Mouse (Mus musculus) kidney, embryonic 15.5 days (tissue): ENCODE results near the gene Micu2. TPM values are rescaled to one million over a fixed set of nuclear protein-coding genes. Genes with fewer than 3 reads are reported as not detected.
"Not testable (repeated sequence)": the region's sequence is repeated elsewhere in the genome, so short reads cannot be mapped to it uniquely, and the experiment has no call there.

Experiments
- ATAC-seq: fragments of 200-750 bp; cut with Nextera tagmentation; replicated peaks from 2 replicates; pipeline ENCODE4 v1.8.0; 2017; ENCODE audit warnings: moderate TSS enrichment; ENCODE audit not compliant: low FRiP score
- H3K27ac ChIP-seq: fragments of 300-500 bp; sonication (generic); 2 replicates; pipeline ENCODE4 v1.5.1; 2015; ENCODE audit warnings: mild to moderate bottlenecking, inconsistent platforms
- H3K27me3 ChIP-seq: fragments of 300-500 bp; sonication (generic); 2 replicates; pipeline ENCODE4 v1.6.1; 2015; ENCODE audit warnings: inconsistent platforms
- H3K36me3 ChIP-seq: fragments of 300-500 bp; sonication (generic); 2 replicates; pipeline ENCODE4 v1.6.1; 2015; ENCODE audit warnings: inconsistent platforms
- H3K4me1 ChIP-seq: fragments of 300-500 bp; sonication (generic); 2 replicates; pipeline ENCODE4 v1.6.1; 2015; ENCODE audit warnings: inconsistent platforms
- H3K4me2 ChIP-seq: fragments of 300-500 bp; sonication (generic); 2 replicates; pipeline ENCODE4 v1.6.1; 2015; ENCODE audit warnings: moderate library complexity, mild to moderate bottlenecking, inconsistent platforms
- H3K4me3 ChIP-seq: fragments of 300-500 bp; sonication (generic); replicated peaks from 2 replicates; pipeline ENCODE4 v1.5.1; 2015; ENCODE audit warnings: mild to moderate bottlenecking, inconsistent platforms
- H3K9ac ChIP-seq: fragments of 300-500 bp; sonication (generic); 2 replicates; pipeline ENCODE4 v1.6.1; 2015; ENCODE audit warnings: mild to moderate bottlenecking, inconsistent platforms
- H3K9me3 ChIP-seq: fragments of 300-500 bp; sonication (generic); replicated peaks from 2 replicates; pipeline ENCODE4 v1.6.1; 2016; ENCODE audit warnings: inconsistent platforms
- WGBS: fragments of 180-500 bp; shearing (Covaris S2); methylation state at CpG from one replicate; pipeline ENCODE4 v1.1.7; 2015; ENCODE audit warnings: mixed read lengths; 5-methylcytosine and 5-hydroxymethylcytosine counted together
- polyA plus RNA-seq: library from polyadenylated mRNA; unstranded; fragments of >200 nt; fragmentation: Nextera tagmentation; extraction: Ambion mirVana; gene quantifications from 2 replicates; pipeline ENCODE4 v1.2.1, GENCODE M21; 2015

Micu2 gene
- polyA plus RNA-seq, 1 experiment from 2014 or later: 86.3 TPM

- no peak overlapping the region for H3K27ac ChIP-seq
- H3K9me3 ChIP-seq: no peaks in the 10 kb centered on the region
- peaks cover 49% of the 10 kb centered on the region for H3K36me3 ChIP-seq
- H3K27me3 ChIP-seq: no peaks in the 10 kb centered on the region
- ATAC-seq: no peak
- H3K4me3 ChIP-seq: no peak overlapping the region
- no peak overlapping the region for H3K9ac ChIP-seq
- no peak overlapping the region for H3K4me2 ChIP-seq
- no peaks in the 10 kb centered on the region for H3K4me1 ChIP-seq
- 77% methylated on average over 4 of the region's 4 CpGs for WGBS
Observed at GRCm38 (mm10) chr14:57945834-57946233, 53.2 kb downstream of the Micu2 start.

DNA sequence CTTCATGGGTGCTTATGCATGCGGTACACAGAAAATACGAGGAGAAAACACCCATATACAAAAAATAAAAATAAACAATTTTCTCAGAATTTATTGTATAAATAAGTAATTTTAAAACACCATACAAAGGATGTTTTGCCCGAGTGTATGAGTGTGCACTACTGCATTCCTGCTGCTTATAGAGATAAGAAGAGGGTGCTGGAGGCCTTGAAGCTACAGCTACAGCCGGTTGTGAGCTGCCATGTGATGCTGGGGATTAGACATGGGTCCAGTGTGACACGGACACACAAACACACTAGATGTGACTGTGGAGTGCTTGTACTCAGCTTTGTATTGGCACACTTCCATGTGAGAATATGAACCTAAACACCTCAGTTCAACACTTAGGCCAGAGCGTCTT, 61.8 kb downstream of the Micu2 start:
- Histone ChIP-seq H3K27me3 (no peaks in the 10 kb centered on the region), H3K36me3 (peaks cover 30% of the 10 kb centered on the region), H3K9me3 (no peaks in the 10 kb centered on the region), H3K9ac (no peak overlapping the region), H3K4me3 (no peak overlapping the region), H3K4me1 (no peaks in the 10 kb centered on the region), H3K27ac (no peak overlapping the region), H3K4me2 (no peak overlapping the region)
- WGBS: 93% methylated on average over 6 of the region's 6 CpGs
- ATAC-seq: no peak

DNA sequence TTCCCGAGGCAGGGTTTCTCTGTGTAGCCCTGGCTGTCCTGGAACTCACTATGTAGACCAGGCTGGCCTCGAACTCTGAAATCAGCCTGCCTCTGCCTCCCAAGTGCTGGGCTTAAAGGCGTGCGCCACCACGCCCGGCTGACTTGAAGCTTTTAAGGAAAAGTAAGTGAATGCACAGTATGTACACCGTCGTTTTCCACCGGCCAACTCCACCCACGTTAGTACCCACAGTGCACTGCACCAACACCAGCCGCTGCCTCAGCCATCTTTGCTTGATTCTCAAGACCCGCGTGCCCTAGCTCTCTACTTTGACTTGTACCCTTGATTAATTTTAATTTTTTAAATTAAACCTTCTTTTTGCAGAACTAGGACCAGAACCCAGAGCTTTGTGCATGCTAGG, 64.4 kb downstream of the Micu2 start:
- Histone ChIP-seq H3K4me3 (no peak overlapping the region), H3K4me2 (no peak overlapping the region), H3K27me3 (no peaks in the 10 kb centered on the region), H3K27ac (no peak overlapping the region), H3K9ac (no peak overlapping the region), H3K36me3 (peaks cover 26% of the 10 kb centered on the region), H3K4me1 (no peaks in the 10 kb centered on the region), H3K9me3 (no peaks in the 10 kb centered on the region)
- no peak for ATAC-seq
- WGBS: 95% methylated on average over 13 of the region's 13 CpGs

DNA sequence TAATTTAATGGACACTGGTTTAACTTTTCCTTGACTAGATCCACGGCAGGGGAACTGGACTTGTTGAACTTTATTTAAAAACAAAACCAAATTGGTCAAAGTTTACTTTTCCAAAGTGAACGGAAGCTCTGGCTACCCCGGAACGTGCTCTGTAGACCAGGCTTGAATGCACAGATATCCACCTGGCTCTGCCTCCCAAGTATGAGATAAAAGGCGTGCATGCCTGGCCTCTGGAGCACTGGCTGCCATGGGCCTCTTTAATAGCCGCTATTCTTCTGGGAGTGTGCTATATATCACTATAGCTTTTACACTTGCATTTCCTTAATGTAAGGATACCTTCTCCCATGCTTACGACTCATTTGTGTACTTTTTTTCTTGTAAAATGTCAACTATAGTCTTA, 65.5 kb downstream of the Micu2 start:
- Histone ChIP-seq H3K27me3 (no peaks in the 10 kb centered on the region), H3K4me1 (no peaks in the 10 kb centered on the region), H3K27ac (no peak overlapping the region), H3K9ac (no peak overlapping the region), H3K4me3 (no peak overlapping the region), H3K4me2 (no peak overlapping the region), H3K9me3 (no peaks in the 10 kb centered on the region), H3K36me3 (peaks cover 37% of the 10 kb centered on the region)
- no peak for ATAC-seq
- WGBS: 42% methylated on average over 7 of the region's 7 CpGs

DNA sequence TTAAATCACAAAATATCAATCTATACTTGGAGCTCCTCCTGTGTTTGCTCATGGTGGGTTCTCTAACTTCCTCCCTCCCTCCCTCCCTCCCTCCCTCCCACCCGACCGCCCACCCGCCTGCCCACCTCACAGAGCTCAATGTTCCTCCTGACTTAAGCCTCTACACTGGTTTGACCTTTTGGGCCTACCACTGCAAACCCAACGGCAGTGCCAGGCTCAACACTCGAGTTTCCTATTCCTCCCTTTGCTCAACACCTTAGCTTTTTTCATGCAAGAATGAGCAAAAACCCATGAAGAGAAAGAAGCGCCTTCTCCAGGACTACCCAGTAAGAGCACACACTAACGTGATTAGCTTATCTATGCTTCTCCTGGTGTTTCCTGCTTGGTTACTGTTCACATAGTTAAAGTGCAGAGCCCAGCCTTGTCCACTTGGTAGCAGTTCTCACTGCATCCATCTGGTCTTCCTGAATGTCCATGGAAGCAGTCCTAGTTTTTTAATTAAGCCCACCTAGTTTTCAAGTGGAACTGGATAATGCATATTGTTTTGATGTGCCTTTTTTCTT, 66.1 kb downstream of the Micu2 start:
- no peak overlapping the region for H3K9ac ChIP-seq
- H3K4me1 ChIP-seq: no peaks in the 10 kb centered on the region
- H3K27me3 ChIP-seq: no peaks in the 10 kb centered on the region
- no peaks in the 10 kb centered on the region for H3K9me3 ChIP-seq
- no peak overlapping the region for H3K27ac ChIP-seq
- H3K4me3 ChIP-seq: no peak overlapping the region
- 59% methylated on average over 7 of the region's 7 CpGs for WGBS
- no peak overlapping the region for H3K4me2 ChIP-seq
- ATAC-seq: no peak
- peaks cover 33% of the 10 kb centered on the region for H3K36me3 ChIP-seq

DNA sequence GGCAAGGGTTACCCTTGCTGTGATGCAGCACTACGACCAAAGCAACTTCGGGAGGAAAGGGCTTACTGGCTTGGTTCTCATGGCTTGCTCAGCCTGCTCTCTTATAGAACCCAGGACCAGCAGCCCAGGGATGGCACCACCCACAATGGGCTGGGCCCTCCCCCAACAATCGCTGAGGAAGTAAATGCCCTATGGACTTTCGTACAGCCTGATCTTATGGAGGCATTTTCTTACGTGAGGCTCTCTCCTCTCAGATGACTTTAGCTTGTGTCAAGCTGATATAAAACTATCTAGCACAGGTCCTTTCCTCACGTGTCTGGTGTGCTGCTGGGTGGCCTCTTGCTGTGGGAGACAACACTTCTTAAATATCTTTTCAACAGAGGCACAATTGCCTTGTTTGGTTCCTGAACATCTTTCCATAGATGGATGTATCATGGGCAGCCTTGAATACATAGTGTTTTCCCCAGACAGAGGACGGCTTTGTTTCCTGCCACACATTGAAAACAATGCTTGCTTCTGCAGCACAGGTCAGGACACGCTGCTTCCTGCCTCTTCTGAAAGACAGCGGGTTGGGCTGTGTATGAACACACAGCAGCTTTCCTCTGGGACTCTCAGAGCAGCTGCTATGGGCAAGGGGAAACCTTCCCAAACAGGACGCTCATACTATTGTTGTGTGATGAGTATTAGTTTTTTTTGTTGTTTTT, 77.5 kb downstream of the Micu2 start:
- no peak for ATAC-seq
- Histone ChIP-seq H3K4me2 (no peak overlapping the region), H3K36me3 (peaks cover 51% of the 10 kb centered on the region), H3K4me3 (no peak overlapping the region), H3K9ac (no peak overlapping the region), H3K27me3 (no peaks in the 10 kb centered on the region), H3K27ac (peak overlapping the region; percentile 80), H3K9me3 (no peaks in the 10 kb centered on the region), H3K4me1 (0 out of 2 replicates have a peak, but pooled peaks cover 5% of the 10 kb centered on the region)
- WGBS: 64% methylated on average over 10 of the region's 10 CpGs

DNA sequence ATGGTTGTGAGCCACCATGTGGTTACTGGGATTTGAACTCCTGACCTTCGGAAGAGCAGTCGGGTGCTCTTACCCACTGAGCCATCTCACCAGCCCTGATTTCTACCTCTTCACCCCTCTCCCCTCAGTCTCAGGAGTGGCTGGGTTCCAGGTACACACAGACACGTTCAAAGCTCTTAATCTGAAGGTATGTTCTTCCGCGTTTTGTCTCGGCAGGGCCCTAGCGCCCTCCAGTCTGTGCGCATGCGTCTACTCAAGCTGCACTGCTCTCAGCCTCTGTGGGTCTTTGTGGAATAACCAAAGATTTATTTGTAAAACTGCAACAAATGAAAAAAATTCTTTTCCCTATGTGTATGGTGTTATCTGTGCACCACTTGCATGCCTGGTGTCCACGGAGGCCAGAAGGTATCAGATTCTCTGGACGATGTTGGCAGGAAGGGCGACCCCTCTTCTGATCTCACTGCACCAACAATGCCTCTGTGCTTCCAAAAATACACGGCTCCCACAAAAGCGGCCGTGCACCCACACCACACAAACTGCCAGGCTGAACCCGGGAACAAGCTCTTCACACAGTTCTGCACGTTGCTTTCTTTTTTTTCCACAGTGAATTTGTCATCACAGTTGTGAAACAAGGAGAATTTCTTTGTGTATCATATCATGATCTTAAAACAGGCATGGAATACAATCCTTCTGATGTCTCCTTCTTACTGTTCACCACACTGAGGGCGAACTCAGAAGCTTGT, 78.3 kb downstream of the Micu2 start:
- Histone ChIP-seq H3K4me2 (no peak overlapping the region), H3K4me1 (0 out of 2 replicates have a peak, but pooled peaks cover 5% of the 10 kb centered on the region), H3K4me3 (no peak overlapping the region), H3K9ac (no peak overlapping the region), H3K9me3 (no peaks in the 10 kb centered on the region), H3K27ac (peak overlapping the region; percentile 80), H3K27me3 (no peaks in the 10 kb centered on the region), H3K36me3 (peaks cover 53% of the 10 kb centered on the region)
- 78% methylated on average over 18 of the region's 18 CpGs for WGBS
- no peak for ATAC-seq

DNA sequence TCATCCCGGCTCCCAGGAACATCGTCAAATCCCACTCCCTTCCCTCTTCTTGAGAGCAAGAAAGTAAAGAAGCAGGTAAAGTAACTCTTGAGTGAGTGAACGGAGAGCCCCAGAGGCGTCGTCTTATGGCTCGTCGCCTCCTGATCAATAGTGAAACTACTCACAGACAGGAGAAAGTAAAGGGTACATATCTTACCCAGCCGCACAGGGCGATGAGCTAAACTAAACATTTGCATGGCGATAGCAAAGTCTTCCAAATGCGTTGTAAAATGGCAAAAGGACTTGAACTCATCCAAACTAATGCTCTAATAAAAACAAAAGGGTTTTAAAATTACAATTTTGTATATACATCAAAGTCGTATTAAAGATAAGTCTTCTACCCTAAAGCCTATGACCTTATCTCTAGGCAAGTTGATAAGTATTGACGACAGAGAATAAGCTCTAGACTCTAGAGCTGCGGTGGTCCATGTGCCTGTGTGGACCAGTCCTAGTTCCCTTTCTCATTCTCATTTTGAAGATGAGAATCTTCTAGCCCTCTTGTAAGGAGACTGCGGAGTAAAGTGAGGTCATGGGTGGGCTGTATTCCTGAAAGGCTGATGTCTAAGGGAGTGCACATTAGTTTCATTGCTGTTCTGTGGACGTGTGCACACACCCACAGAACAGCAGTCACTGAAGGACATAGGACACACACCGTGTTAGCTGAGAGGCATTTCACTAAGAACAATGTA, 79.8 kb downstream of the Micu2 start:
- Histone ChIP-seq H3K9ac (no peak overlapping the region), H3K36me3 (peaks cover 54% of the 10 kb centered on the region), H3K4me2 (no peak overlapping the region), H3K4me3 (no peak overlapping the region), H3K27ac (no peak overlapping the region), H3K27me3 (no peaks in the 10 kb centered on the region), H3K4me1 (0 out of 2 replicates have a peak, but pooled peaks cover 5% of the 10 kb centered on the region), H3K9me3 (no peaks in the 10 kb centered on the region)
- no peak for ATAC-seq
- 93% methylated on average over 17 of the region's 17 CpGs for WGBS

- no peaks in the 10 kb centered on the region for H3K4me1 ChIP-seq
- no peak overlapping the region for H3K9ac ChIP-seq
- no peak for ATAC-seq
- H3K4me3 ChIP-seq: no peak overlapping the region
- no peaks in the 10 kb centered on the region for H3K27me3 ChIP-seq
- H3K4me2 ChIP-seq: no peak overlapping the region
- WGBS: 75% methylated on average over 6 of the region's 6 CpGs
- no peaks in the 10 kb centered on the region for H3K9me3 ChIP-seq
- H3K27ac ChIP-seq: no peak overlapping the region
- peaks cover 36% of the 10 kb centered on the region for H3K36me3 ChIP-seq
Observed at GRCm38 (mm10) chr14:57915341-57915740, 83.7 kb downstream of the Micu2 start.

DNA sequence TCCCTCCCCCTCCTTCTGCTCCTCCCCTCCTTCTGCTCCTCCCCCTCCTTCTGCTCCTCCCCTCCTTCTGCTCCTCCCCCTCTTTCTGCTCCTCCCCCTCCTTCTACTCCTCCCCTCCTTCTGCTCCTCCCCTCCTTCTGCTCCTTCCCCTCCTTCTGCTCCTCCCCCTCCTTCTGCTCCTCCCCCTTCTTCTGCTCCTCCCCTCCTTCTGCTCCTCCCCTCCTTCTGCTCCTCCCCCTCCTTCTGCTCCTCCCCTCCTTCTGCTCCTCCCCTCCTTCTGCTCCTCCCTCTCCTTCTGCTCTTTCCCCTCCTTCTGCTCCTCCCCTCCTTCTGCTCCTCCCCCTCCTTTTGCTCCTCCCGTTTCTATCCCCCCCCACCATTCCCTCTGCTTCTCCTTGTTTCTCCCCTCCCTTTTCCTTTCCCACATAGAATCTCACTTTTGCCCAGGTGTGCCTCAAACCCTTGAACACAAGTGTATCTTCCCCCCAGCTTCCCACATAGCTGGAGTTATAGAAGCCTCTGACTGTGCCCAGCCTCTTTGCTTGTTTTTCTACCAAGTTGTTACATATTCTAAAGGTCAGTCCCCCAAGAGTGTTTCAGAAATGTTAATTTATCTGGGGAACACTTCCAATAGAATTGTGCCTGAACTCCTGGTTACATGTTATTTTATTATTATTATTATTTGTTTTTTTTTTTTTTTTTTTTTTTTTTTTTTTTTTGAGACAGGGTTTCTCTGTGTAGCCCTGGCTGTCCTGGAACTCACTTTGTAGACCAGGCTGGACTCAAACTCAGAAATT, 86.7 kb downstream of the Micu2 start:
- H3K4me2 ChIP-seq, ATAC-seq, H3K27ac ChIP-seq, H3K27me3 ChIP-seq, H3K9ac ChIP-seq, H3K4me1 ChIP-seq, H3K9me3 ChIP-seq, H3K4me3 ChIP-seq: not testable (repeated sequence)
- WGBS: 59% methylated on average over 1 of the region's 1 CpGs
- H3K36me3 ChIP-seq: peaks cover 24% of the 10 kb centered on the region

- not testable (repeated sequence) for ATAC-seq, H3K4me1 ChIP-seq, H3K9ac ChIP-seq
Observed at GRCm38 (mm10) chr14:57911787-57912186, 87.3 kb downstream of the Micu2 start.

More at GRCm38 (mm10) chr14:57911787-57912186, 87.3 kb downstream of the Micu2 start:
- not testable (repeated sequence) for H3K27me3 ChIP-seq, H3K4me3 ChIP-seq, H3K4me2 ChIP-seq, H3K9me3 ChIP-seq, H3K27ac ChIP-seq
- H3K36me3 ChIP-seq: peaks cover 18% of the 10 kb centered on the region
